Mouse (Mus musculus) heart, embryonic 10.5 days (tissue): ENCODE results near the gene Errfi1. TPM values are rescaled to one million over a fixed set of nuclear protein-coding genes. Genes with fewer than 3 reads are reported as not detected.

Experiments used
- DNase-seq: peaks from one replicate; pipeline ENCODE4 v3.0.0-alpha.2; 2017; ENCODE audit warnings: low spot score
- H3K27ac ChIP-seq: fragments of 300-500 bp; sonication (generic); 2 replicates; pipeline ENCODE4 v1.5.1; 2016; ENCODE audit warnings: mild to moderate bottlenecking
- H3K27me3 ChIP-seq: fragments of 300-500 bp; sonication (generic); 2 replicates; pipeline ENCODE4 v1.6.1; 2016; ENCODE audit warnings: mild to moderate bottlenecking; ENCODE audit not compliant: poor library complexity, insufficient read depth, severe bottlenecking
- H3K36me3 ChIP-seq: fragments of 300-500 bp; sonication (generic); 2 replicates; pipeline ENCODE4 v1.6.1; 2016; ENCODE audit warnings: mild to moderate bottlenecking, moderate library complexity
- H3K4me1 ChIP-seq: fragments of 300-500 bp; sonication (generic); 2 replicates; pipeline ENCODE4 v1.6.1; 2016; ENCODE audit warnings: mild to moderate bottlenecking
- H3K4me3 ChIP-seq: fragments of 300-500 bp; sonication (generic); 2 replicates; pipeline ENCODE4 v1.5.1; 2016; ENCODE audit warnings: mild to moderate bottlenecking, moderate library complexity
- H3K9me3 ChIP-seq: fragments of 300-500 bp; sonication (generic); 2 replicates; pipeline ENCODE4 v1.6.1; 2016; ENCODE audit warnings: mild to moderate bottlenecking, moderate library complexity
- WGBS: fragments of 180-500 bp; shearing (Covaris S2); methylation state at CpG from one replicate; pipeline ENCODE4 v1.1.7; 2016; 5-methylcytosine and 5-hydroxymethylcytosine counted together
- polyA plus RNA-seq: library from polyadenylated mRNA; unstranded; fragments of >200 nt; fragmentation: Nextera tagmentation; extraction: Ambion mirVana; gene quantifications from 2 replicates; pipeline ENCODE4 v1.2.1, GENCODE M21; 2016

The Errfi1 gene
- polyA plus RNA-seq, 1 experiment from 2014 or later: 25.7 TPM

DNA sequence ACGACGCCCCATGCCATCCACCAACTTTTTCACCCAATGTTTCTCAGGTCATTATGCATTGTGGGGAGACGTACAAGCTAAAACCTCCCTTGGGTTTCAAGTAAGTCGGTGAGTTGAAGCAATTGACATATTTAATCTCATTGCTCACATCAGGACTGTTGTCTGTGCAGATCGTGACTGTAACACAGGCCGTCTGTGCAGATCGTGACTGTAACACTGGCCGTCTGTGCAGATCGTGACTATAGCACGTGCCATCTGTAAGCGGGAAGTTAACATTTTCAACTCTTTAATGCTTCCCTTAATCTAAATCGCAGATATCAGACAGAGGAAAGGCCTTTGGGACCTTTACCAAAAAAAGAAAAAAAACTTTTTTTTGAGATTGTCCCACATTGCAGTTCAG lies 60.0 kb downstream of the Errfi1 start:
- peaks cover 33% of the 10 kb centered on the region for H3K4me1 ChIP-seq
- H3K36me3 ChIP-seq: no peaks in the 10 kb centered on the region
- peak overlapping the region; percentile 77 for H3K4me3 ChIP-seq
- 20% methylated on average over 12 of the region's 12 CpGs for WGBS
- no peaks in the 10 kb centered on the region for H3K27me3 ChIP-seq
- no peak for DNase-seq
- peak overlapping the region; percentile 95 for H3K27ac ChIP-seq
- no peaks in the 10 kb centered on the region for H3K9me3 ChIP-seq

DNA sequence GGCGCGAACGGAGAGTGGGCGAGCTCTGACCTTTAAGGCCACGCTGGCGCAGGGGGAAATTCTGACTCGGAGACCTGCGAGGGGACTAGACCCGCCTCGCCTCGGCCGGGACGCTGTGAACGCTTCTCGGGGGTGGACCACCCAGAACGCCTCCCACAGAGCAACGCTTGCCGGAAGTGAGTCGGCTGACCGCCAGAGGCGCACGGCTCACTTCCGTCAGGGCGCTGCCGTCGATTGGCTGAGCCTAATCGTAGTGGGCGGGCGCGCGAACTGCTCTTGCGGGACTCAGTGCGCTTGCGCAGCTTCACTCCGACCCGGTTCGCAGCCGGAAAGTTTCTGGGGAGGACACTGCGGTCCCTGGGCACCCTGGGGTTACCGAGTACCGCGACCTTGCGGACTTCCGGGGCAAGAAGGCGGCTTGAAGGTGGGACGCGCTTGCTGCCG lies 60.6 kb downstream of the Errfi1 start, which contains the start of the genes Park7 and Tnfrsf9:
Gene Park7, minus strand, starts transcription at position 148 of the 444 bp plus-strand sequence.
Gene Tnfrsf9, plus strand, starts transcription at position 273 of the 444 bp plus-strand sequence.
- Histone ChIP-seq H3K4me3 (peak within 1 kb of the TSS; percentile 77), H3K9me3 (no peaks in the 10 kb centered on the region), H3K27me3 (no peaks in the 10 kb centered on the region), H3K27ac (peak within 1 kb of the TSS; percentile 95), H3K4me1 (peaks cover 29% of the 10 kb centered on the region), H3K36me3 (no peaks in the 10 kb centered on the region)
- under 1% methylated on average over 48 of the region's 48 CpGs for WGBS
- DNase-seq: peak; percentile 98

DNA sequence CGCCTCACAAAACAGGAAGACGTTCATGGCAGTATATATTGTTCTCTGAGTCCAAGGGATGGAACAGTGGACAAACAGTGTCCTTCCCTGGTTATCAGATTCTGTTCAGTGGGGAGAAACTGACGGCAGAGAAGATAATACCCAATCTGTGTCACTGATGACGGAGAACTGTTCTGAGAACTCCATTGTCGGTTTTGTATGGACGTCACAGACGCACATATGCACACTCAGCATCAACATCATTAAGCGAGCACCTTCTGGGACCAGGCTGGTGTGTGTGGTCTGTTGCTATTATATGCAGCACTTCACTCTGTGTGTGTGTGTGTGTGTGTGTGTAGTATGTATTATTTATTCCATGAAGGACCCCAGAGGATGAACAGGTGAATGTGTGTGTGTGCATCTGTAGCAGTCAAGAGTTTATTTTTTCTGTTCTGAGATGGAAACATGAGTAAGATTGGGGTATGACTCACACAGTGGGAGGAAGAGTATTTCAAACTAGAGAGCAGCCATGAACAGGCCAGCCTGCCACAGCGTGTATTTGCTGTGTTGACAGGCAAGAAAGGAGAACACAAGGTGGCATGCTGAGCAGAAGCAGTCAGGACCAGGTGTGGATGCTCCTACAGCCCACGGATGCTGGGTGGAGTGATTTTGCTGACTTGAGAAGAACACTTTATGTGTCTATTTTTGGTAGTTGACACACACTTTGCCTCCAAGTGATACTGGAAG lies 61.6 kb downstream of the Errfi1 start:
- H3K27me3 ChIP-seq: no peaks in the 10 kb centered on the region
- WGBS: 58% methylated on average over 10 of the region's 10 CpGs
- peaks cover 21% of the 10 kb centered on the region for H3K4me1 ChIP-seq
- no peak for DNase-seq
- peak overlapping the region; percentile 77 for H3K4me3 ChIP-seq
- H3K36me3 ChIP-seq: no peaks in the 10 kb centered on the region
- peak overlapping the region; percentile 95 for H3K27ac ChIP-seq
- H3K9me3 ChIP-seq: no peaks in the 10 kb centered on the region

DNA sequence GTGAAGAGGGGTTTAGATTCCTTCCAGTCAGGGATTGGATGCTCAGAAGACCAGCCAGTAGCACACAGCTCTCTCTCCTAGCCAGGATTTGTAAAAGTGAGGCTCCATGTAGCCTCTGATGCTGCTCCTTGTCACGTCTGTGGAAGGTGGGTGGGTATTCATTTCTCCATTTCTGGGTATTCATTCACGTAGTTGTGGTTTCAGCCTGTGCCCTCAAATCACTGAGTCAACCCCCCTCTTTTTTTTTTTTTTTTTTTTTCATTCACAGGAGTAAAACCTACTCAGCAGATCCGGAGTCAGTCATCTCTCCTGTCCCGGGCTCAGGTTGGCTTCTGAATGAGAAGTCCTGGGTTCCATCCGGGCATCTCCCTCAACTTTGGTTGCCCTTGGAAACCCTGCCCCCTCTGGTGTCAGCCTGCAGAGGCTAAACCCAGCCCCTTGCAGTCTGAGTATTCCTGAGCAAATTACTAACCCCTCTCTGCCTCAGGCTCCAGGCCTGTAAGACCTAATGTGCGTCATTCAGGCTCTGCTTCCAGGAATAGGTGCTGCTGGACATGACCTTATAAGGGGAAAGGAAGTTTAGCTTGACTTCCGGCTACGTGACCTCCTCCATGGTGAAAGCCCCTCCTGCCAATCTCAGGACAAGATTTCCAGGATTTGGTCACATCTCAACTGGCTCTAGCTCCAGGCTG lies 63.8 kb downstream of the Errfi1 start:
- WGBS: 55% methylated on average over 8 of the region's 8 CpGs
- H3K27ac ChIP-seq: peak overlapping the region; percentile 45

More for the DNA sequence above, 63.8 kb downstream of the Errfi1 start:
- Histone ChIP-seq H3K27me3 (no peaks in the 10 kb centered on the region), H3K36me3 (no peaks in the 10 kb centered on the region), H3K9me3 (no peaks in the 10 kb centered on the region), H3K4me1 (peaks cover 21% of the 10 kb centered on the region), H3K4me3 (no peak overlapping the region)
- no peak for DNase-seq

Other genes with a start within 250 kb of the Errfi1 start
- gene Slc45a1, start 201.7 kb upstream of the Errfi1 start, polyA plus RNA-seq: 0.10 and 0.15 TPM in 2 replicates
- 403 and 488 TPM in 2 replicates for gene Park7, start 60.5 kb downstream of the Errfi1 start, polyA plus RNA-seq
- 0.16 and 0.51 TPM in 2 replicates for gene Tnfrsf9, start 60.6 kb downstream of the Errfi1 start, polyA plus RNA-seq
- gene Uts2, start 143.2 kb downstream of the Errfi1 start, polyA plus RNA-seq: not detected in 2 replicates
- 5.6 and 7.0 TPM in 2 replicates for gene Per3, start 190.7 kb downstream of the Errfi1 start, polyA plus RNA-seq
- 105 and 113 TPM in 2 replicates for gene Vamp3, start 204.0 kb downstream of the Errfi1 start, polyA plus RNA-seq
- gene Gm13090, start 235.7 kb downstream of the Errfi1 start, polyA plus RNA-seq: not detected in 2 replicates